ENCODE assay signal across 15 mouse cellular contexts in the genomic region with DNA sequence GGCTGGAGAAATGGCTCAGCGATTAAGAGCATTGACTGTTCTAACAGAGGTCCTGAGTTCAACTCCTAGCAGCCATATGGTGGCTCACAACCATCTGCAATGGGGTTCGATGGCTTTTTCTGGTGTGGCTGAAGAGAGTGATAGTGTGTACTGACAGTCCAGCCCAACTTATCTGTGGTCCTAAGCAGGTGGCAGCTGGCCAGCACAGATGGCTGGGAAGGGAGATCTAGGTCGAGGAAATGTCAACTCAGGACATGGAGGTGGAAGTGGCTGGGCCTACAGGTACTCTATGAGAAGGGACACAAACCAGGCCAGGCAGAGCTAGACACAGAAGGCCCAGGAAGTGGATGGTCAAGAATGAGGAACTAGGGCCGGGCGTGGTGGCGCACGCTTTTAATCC. TPM values are rescaled to one million over a fixed set of nuclear protein-coding genes. Genes with fewer than 3 reads are reported as not detected.
DNase-seq lines count a peak whose midpoint lies in the region; ATAC-seq and TF ChIP-seq lines count a peak whose summit lies in the region.
"Had no signal": no experiment of that assay in that cellular context is flagged by ENCODE, and none has a peak within 500 bp of the region (broad histone marks: within the 10 kb centered on the region; RNA-seq: fewer than 3 reads in every experiment).

No protein-coding gene starts in this region.

- H3K4me2 ChIP-seq in intestine, postnatal 0 days (replicated peaks; ENCODE audit: low read depth), result no peak overlapping the region
- H3K4me2 ChIP-seq: embryonic facial prominence, embryonic 13.5 days; hindbrain, embryonic 13.5 days; liver, embryonic 12.5 days had no signal

- no peak for ATAC-seq in intestine, postnatal 0 days
- ATAC-seq: intestine, embryonic 16.5 days; liver, embryonic 12.5 days had no signal

- peak overlapping the region; percentile 13; the same call in 1 of the 2 replicates for H3K27ac ChIP-seq in gastrocnemius, adult 2 months
- no peak overlapping the region for H3K27ac ChIP-seq in intestine, postnatal 0 days (ENCODE audit: low read depth, low read length)
- H3K27ac ChIP-seq: embryonic facial prominence, embryonic 13.5 days; hindbrain, embryonic 13.5 days; liver, embryonic 12.5 days had no signal

- H3K4me3 ChIP-seq in gastrocnemius, adult 2 months, result no peak overlapping the region
- H3K4me3 ChIP-seq in intestine, postnatal 0 days (ENCODE audit: low read depth, low read length), result no peak overlapping the region
- H3K4me3 ChIP-seq: embryonic facial prominence, embryonic 13.5 days; hindbrain, embryonic 13.5 days; liver, embryonic 12.5 days had no signal

- TF ChIP-seq CTCF in gastrocnemius, adult 2 months (IDR thresholded peaks at IDR 0.05), result no peak
- no peak for TF ChIP-seq CTCF in intestine, postnatal 0 days (IDR thresholded peaks at IDR 0.05; ENCODE audit: low read depth)

- peaks cover 1% of the 10 kb centered on the region; the same call in 1 of the 2 replicates for H3K36me3 ChIP-seq in intestine, postnatal 0 days (ENCODE audit: control insufficient read depth, insufficient read depth)

- WGBS in intestine, postnatal 0 days, result 86% methylated on average over 7 of the region's 7 CpGs

- peaks cover 3% of the 10 kb centered on the region; the same call in 1 of the 2 replicates for H3K27me3 ChIP-seq in intestine, postnatal 0 days (replicated peaks; ENCODE audit: control insufficient read depth, insufficient read depth, low read length)

- H3K9ac ChIP-seq in intestine, postnatal 0 days (ENCODE audit: low read depth, low read length), result no peak overlapping the region
- H3K9ac ChIP-seq: embryonic facial prominence, embryonic 13.5 days; hindbrain, embryonic 13.5 days; liver, embryonic 12.5 days had no signal

- H3K9me3 ChIP-seq in intestine, postnatal 0 days (ENCODE audit: control insufficient read depth), result no peaks in the 10 kb centered on the region
- H3K9me3 ChIP-seq: embryonic facial prominence, embryonic 13.5 days; hindbrain, embryonic 13.5 days; liver, embryonic 12.5 days had no signal

- H3K4me1 ChIP-seq in intestine, postnatal 0 days (replicated peaks; ENCODE audit: control insufficient read depth, insufficient read depth, low read length), result no peaks in the 10 kb centered on the region

- intact Hi-C loops in gastrocnemius, adult 2 months (cut with DNase I), result no loop called here
- intact Hi-C loops in heart, postnatal 14 days (cut with DNase I), result no loop called here

- DNase-seq in gastrocnemius, adult 2 months, result peak; percentile 69
- no peak for DNase-seq in gastrocnemius, adult 18-20 months (ENCODE audit: low spot score)
- peak; percentile 4 for DNase-seq in ovary, postnatal 36 days (ENCODE audit: low spot score)
- no peak for DNase-seq in ovary, postnatal 10 days (ENCODE audit: low spot score)
- DNase-seq in cerebellum, adult 9-11 months, result peak; percentile 80
- peak; percentile 67 to 72 for DNase-seq in heart, postnatal 14 days
- DNase-seq in layer of hippocampus, postnatal 25 days (ENCODE audit: extremely low spot score in 1 of 2, low spot score in 1 of 2), result no peak
- DNase-seq: kidney, postnatal 25 days; thymus, adult 2 months had no signal

RNA-seq across cellular contexts. Expression of a gene that starts 25.4 kb away (rescaled TPM):
- 1 to 10 TPM; 4.6 to 5.9 TPM for total RNA-seq in gastrocnemius, adult 2 months (2021)
- total RNA-seq in gastrocnemius, adult 18-20 months (2021), result 1 to 10 TPM; 6.9 to 9.4 TPM
- 10 to 100 TPM; 19.4 to 20.9 TPM for total RNA-seq in heart, postnatal 14 days (2021)
- total RNA-seq in layer of hippocampus, postnatal 25 days (2021), result 10 to 100 TPM in 1 of 2 experiments, 1 to 10 TPM in 1; 9.1 to 10.2 TPM
- 1.0 and 1.5 TPM in 2 replicates for polyA plus RNA-seq in intestine, postnatal 0 days (2015; fragmentation: Nextera tagmentation; extraction: Ambion mirVana)
- total RNA-seq: monocyte, adult 5-6 weeks had no signal

RNA-seq across cellular contexts. Expression of a gene that starts 25.5 kb away (rescaled TPM):
- 10 to 100 TPM; 24.2 to 28.6 TPM for total RNA-seq in gastrocnemius, adult 2 months (2021)
- total RNA-seq in gastrocnemius, adult 18-20 months (2021), result 10 to 100 TPM; 36.1 to 38.9 TPM
- total RNA-seq in heart, postnatal 14 days (2021), result 10 to 100 TPM; 30.5 to 34.5 TPM
- 10 to 100 TPM; 79.5 to 90.4 TPM for total RNA-seq in layer of hippocampus, postnatal 25 days (2021)
- polyA plus RNA-seq in intestine, postnatal 0 days (2015; fragmentation: Nextera tagmentation; extraction: Ambion mirVana), result 74.7 and 75.9 TPM in 2 replicates

RNA-seq across cellular contexts. Expression of a gene that starts 40.0 kb away (rescaled TPM):
- 10 to 100 TPM; 18.6 to 21.8 TPM for total RNA-seq in gastrocnemius, adult 2 months (2021)
- total RNA-seq in gastrocnemius, adult 18-20 months (2021), result 10 to 100 TPM; 23.3 to 23.6 TPM
- 10 to 100 TPM; 18.5 to 20.4 TPM for total RNA-seq in heart, postnatal 14 days (2021)
- total RNA-seq in layer of hippocampus, postnatal 25 days (2021), result 10 to 100 TPM; 52.3 to 53.3 TPM
- polyA plus RNA-seq in intestine, postnatal 0 days (2015; fragmentation: Nextera tagmentation; extraction: Ambion mirVana), result 4.6 and 6.0 TPM in 2 replicates

RNA-seq across cellular contexts. Expression of a gene that starts 47.9 kb away (rescaled TPM):
- 10 to 100 TPM; 12.4 to 25.8 TPM for total RNA-seq in gastrocnemius, adult 2 months (2021)
- 10 to 100 TPM; 15.2 to 20.3 TPM for total RNA-seq in gastrocnemius, adult 18-20 months (2021)
- 10 to 100 TPM; 68.5 to 71.1 TPM for total RNA-seq in heart, postnatal 14 days (2021)
- total RNA-seq in layer of hippocampus, postnatal 25 days (2021), result 100 to 1,000 TPM; 106 to 109 TPM
- polyA plus RNA-seq in intestine, postnatal 0 days (2015; fragmentation: Nextera tagmentation; extraction: Ambion mirVana), result 40.4 and 45.9 TPM in 2 replicates

RNA-seq across cellular contexts. Expression of a gene that starts 48.0 kb away (rescaled TPM):
- total RNA-seq in gastrocnemius, adult 2 months (2021), result 10 to 100 TPM; 43.8 to 51.9 TPM
- total RNA-seq in gastrocnemius, adult 18-20 months (2021), result 10 to 100 TPM; 48.5 to 48.7 TPM
- total RNA-seq in heart, postnatal 14 days (2021), result 10 to 100 TPM; 61.0 to 62.1 TPM
- 100 to 1,000 TPM; 153 to 166 TPM for total RNA-seq in layer of hippocampus, postnatal 25 days (2021)
- polyA plus RNA-seq in intestine, postnatal 0 days (2015; fragmentation: Nextera tagmentation; extraction: Ambion mirVana), result 58.4 and 63.1 TPM in 2 replicates

Comparison
In these comparisons a context has a peak if more than half of its experiments do, and no peak if none do; other contexts are left out.
1. DNase-seq: peak in gastrocnemius, adult 2 months (single experiment), ovary, postnatal 36 days (single experiment), cerebellum, adult 9-11 months (single experiment) and heart, postnatal 14 days (2 of 2); none in gastrocnemius, adult 18-20 months (single experiment), ovary, postnatal 10 days (single experiment) and layer of hippocampus, postnatal 25 days (0 of 2).